Mouse (Mus musculus) heart, postnatal 25 days (tissue): ENCODE measurements around the gene Yif1b. TPM values are rescaled to one million over a fixed set of nuclear protein-coding genes. Genes with fewer than 3 reads are reported as not detected.

Experiments
- DNase-seq: peaks from one replicate; pipeline ENCODE4 v3.0.0; 2022; ENCODE audit warnings: low spot score
- intact Hi-C: fragments of 180-260 bp; cut with DNase I; formaldehyde crosslinking; loops from one replicate; pipeline ENCODE4 v1.15.1; 2025
- total RNA-seq, 2 experiments: library from RNA; stranded (reverse); gene quantifications; 2 replicates each; pipeline ENCODE4 v1.2.3; 2021

Gene Yif1b
- total RNA-seq, 2 experiments from 2014 or later: 75.2 to 78.9 TPM

GRCm38 (mm10) chr7:29293131-29294065 lies 55.3 kb downstream of the Yif1b start:
- DNase-seq: peak; percentile 63
- intact Hi-C loops: no loop called here

DNA sequence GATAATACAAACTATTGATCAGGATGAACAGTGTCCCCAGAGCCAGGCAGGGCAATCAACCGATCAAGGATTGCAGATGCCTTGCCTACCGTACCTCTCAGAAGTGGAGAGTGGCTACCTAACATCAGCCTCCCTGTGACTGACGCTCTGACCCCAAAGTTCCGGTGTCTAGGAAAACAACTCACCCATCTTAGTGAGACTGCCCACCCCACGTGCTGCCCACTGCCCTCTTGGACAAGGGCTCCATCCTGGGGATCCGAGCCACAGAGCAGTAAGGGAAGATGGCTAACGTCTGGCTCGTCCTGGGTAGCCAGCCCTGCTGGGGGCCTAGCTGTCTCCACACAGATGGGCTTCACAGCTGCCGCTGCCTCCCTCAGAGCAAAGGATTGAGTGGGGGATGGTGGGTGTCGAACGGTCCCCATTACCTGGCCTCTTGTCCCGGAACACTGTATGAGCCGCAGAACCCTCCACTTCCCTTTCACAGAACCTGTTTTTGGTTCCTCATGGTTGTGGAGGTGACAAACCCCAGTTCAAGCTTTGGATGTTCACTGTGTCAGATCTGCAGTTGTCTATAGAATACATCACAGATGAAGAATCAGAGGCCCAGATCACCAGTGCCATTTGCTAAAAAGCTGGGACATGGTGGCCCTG lies 56.1 kb downstream of the Yif1b start:
- intact Hi-C loops: no loop called here
- no peak for DNase-seq

DNA sequence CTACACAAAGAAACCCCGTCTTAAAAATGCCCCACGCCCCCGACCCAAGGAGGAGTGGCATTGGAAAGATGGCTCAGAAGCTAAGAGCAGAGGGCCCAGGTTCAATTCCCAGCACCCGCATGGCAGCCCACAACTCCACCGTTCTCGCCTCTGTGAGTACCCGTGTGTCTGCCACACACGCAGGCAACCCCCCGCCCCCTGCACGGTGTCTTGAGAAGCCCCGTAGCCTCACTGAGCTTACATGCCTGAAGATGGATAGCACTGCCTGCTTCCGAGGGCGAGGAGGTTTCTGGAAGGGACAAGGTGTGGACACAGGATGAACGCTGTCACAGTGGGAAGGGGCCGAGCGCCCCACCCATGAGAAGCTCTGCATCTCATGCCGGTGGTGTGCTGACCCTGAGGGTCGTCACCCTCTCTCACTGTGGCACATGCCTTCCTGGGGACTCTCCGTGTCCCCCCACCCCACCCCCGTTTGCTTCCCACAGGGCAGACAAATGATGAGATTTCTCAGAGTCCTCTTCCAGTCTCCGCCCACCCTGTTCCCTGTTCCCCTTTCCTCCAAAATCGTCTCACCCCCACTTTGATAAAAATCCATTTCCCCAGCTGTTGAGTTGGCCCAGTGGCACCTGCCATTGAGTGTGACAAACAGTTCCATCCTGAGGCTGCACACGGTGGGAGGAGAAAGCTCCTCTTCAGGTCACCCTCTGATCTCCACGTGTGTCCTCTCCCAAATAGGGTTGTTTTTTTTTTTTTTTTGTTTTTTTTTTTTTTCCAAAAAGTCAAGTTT lies 57.9 kb downstream of the Yif1b start:
- intact Hi-C loops: loop anchor here (2.0 to 5.0 kb wide), 2 partner anchors 117 to 169 kb away; partner anchors contain the start of gene Ryr1
- no peak for DNase-seq

DNA sequence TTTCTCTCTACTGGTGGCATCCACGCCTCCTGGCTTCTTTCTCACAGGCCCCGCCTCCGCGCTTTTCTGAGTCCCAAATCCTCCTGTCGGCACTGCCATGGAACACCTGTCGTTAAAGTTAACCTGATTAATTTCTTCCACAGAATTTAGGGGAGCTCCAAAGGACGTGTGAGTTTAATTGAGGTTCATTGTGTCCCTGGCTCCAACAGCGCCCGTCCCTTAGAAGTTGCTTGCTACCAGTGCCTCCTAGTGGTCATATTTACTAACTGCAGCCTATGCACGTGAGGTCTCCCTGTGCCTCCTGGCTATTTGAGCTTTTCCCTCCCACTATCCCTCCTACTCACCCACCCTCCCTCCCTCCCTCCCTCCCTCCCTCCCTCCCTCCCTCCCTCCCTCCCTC lies 58.9 kb downstream of the Yif1b start:
- intact Hi-C loops: loop anchor here (1.0 to 5.0 kb wide), 3 partner anchors 50 to 170 kb away; partner anchors contain the start of gene Ryr1

More for the DNA sequence above, 58.9 kb downstream of the Yif1b start:
- no peak for DNase-seq

Other genes with a start within 250 kb of the Yif1b start
- not detected for gene Ryr1, start 113.2 kb upstream of the Yif1b start, total RNA-seq
- 1 to 10 TPM; 1.4 TPM for gene Rasgrp4, start 103.5 kb upstream of the Yif1b start, total RNA-seq
- gene Fam98c, start 82.1 kb upstream of the Yif1b start, total RNA-seq: 10 to 100 TPM; 11.2 to 11.4 TPM
- under 1 TPM; 0.39 to 0.45 TPM for gene Ggn, start 68.1 kb upstream of the Yif1b start, total RNA-seq
- under 1 TPM; 0.36 to 0.49 TPM for gene Spred3, start 67.9 kb upstream of the Yif1b start, total RNA-seq
- 100 to 1,000 TPM; 118 to 125 TPM for gene Psmd8, start 57.6 kb upstream of the Yif1b start, total RNA-seq
- under 1 TPM; 0.16 to 0.34 TPM for gene Catsperg1, start 24.3 kb upstream of the Yif1b start, total RNA-seq
- gene Kcnk6, start 5.8 kb upstream of the Yif1b start, total RNA-seq: 1 to 10 TPM; 2.4 to 2.5 TPM
- gene 2200002D01Rik, start 10.1 kb downstream of the Yif1b start, total RNA-seq: 1 to 10 TPM in 1 of 2 experiments, under 1 TPM in 1; 0.73 to 3.7 TPM
- gene Spint2, start 43.6 kb downstream of the Yif1b start, total RNA-seq: 10 to 100 TPM; 33.5 to 37.1 TPM
- 1 to 10 TPM; 9.6 to 9.9 TPM for gene Ppp1r14a, start 51.0 kb downstream of the Yif1b start, total RNA-seq
- under 1 TPM in 1 of 2 experiments, not detected in 1; 0.53 TPM for gene Dpf1, start 65.6 kb downstream of the Yif1b start, total RNA-seq